Mouse (Mus musculus) layer of hippocampus, postnatal 25 days (tissue): ENCODE data around the gene Lrrc25. TPM values are rescaled to one million over a fixed set of nuclear protein-coding genes. Genes with fewer than 3 reads are reported as not detected.

Experiments
- DNase-seq, 2 experiments: peaks; one replicate each; pipeline ENCODE4 v3.0.0; 2022; ENCODE audit warnings: mixed read lengths in 2 of 2, low spot score in 1 of 2; ENCODE audit errors: extremely low spot score in 1 of 2
- total RNA-seq, 2 experiments: library from RNA; stranded (reverse); gene quantifications; 2 replicates each; pipeline ENCODE4 v1.2.3; 2021

Lrrc25 gene
- total RNA-seq, 2 experiments from 2014 or later: 0.63 to 1.0 TPM

- DNase-seq: no peak
These were observed 29.7 kb downstream of the Lrrc25 start for GRCm38 (mm10) chr8:70645501-70646224.

GRCm38 (mm10) chr8:70646369-70646768 lies 30.4 kb downstream of the Lrrc25 start:
- DNase-seq: no peak

GRCm38 (mm10) chr8:70646775-70647174 lies 30.8 kb downstream of the Lrrc25 start:
- DNase-seq: no peak

GRCm38 (mm10) chr8:70647343-70648163 lies 31.6 kb downstream of the Lrrc25 start:
- no peak for DNase-seq

GRCm38 (mm10) chr8:70648164-70648442 lies 32.1 kb downstream of the Lrrc25 start:
- no peak for DNase-seq

- no peak for DNase-seq
These were observed 33.0 kb downstream of the Lrrc25 start for GRCm38 (mm10) chr8:70648921-70649320.

GRCm38 (mm10) chr8:70649324-70649723 lies 33.4 kb downstream of the Lrrc25 start:
- no peak for DNase-seq

GRCm38 (mm10) chr8:70650351-70650750 lies 34.4 kb downstream of the Lrrc25 start:
- no peak for DNase-seq

- peak in 1 of 2 experiments; percentile 58 for DNase-seq
These were observed 37.3 kb downstream of the Lrrc25 start for GRCm38 (mm10) chr8:70653226-70653625.

GRCm38 (mm10) chr8:70654121-70654520 lies 38.2 kb downstream of the Lrrc25 start:
- no peak for DNase-seq

- no peak for DNase-seq
These were observed 39.5 kb downstream of the Lrrc25 start for GRCm38 (mm10) chr8:70655469-70655868.

GRCm38 (mm10) chr8:70656193-70656790 lies 40.3 kb downstream of the Lrrc25 start:
- no peak for DNase-seq

- no peak for DNase-seq
These were observed 41.3 kb downstream of the Lrrc25 start for GRCm38 (mm10) chr8:70657214-70657613.

- DNase-seq: no peak
These were observed 41.8 kb downstream of the Lrrc25 start for GRCm38 (mm10) chr8:70657739-70658138.

- DNase-seq: no peak
These were observed 43.1 kb downstream of the Lrrc25 start for GRCm38 (mm10) chr8:70658897-70659603.

- DNase-seq: peak; percentile 63 to 69
These were observed 43.8 kb downstream of the Lrrc25 start for GRCm38 (mm10) chr8:70659604-70660272.

- no peak for DNase-seq
These were observed 44.3 kb downstream of the Lrrc25 start, which contains the start of gene Pgpep1 for GRCm38 (mm10) chr8:70660273-70660725. Pgpep1 (minus strand) TSS chr8:70660388.

- DNase-seq: no peak
These were observed 47.7 kb downstream of the Lrrc25 start for GRCm38 (mm10) chr8:70663691-70664090.

GRCm38 (mm10) chr8:70664631-70665030 lies 48.7 kb downstream of the Lrrc25 start:
- no peak for DNase-seq

- no peak for DNase-seq
These were observed 49.6 kb downstream of the Lrrc25 start for GRCm38 (mm10) chr8:70665599-70665998.
